Comparison of ENCODE assay signal across 12 mouse cellular contexts in genomic region chr5:106447951-106448797, GRCm38 (mm10). TPM values are rescaled to one million over a fixed set of nuclear protein-coding genes. Genes with fewer than 3 reads are reported as not detected.
DNase-seq lines count a peak whose midpoint lies in the region; ATAC-seq and TF ChIP-seq lines count a peak whose summit lies in the region.
"Had no signal": no experiment of that assay in that cellular context is flagged by ENCODE, and none has a peak within 500 bp of the region (broad histone marks: within the 10 kb centered on the region; RNA-seq: fewer than 3 reads in every experiment).

No protein-coding gene starts in this region.

- H3K9ac ChIP-seq in forebrain, embryonic 13.5 days = peak overlapping the region; percentile 18; the same call in 1 of the 2 replicates
- no peak overlapping the region for H3K9ac ChIP-seq in midbrain, embryonic 15.5 days
- H3K9ac ChIP-seq in lung, postnatal 0 days (replicated peaks; ENCODE audit: low read depth) = no peak overlapping the region

- WGBS in forebrain, embryonic 13.5 days = 2% methylated on average over 50 of the region's 50 CpGs
- WGBS in midbrain, embryonic 15.5 days = 5% methylated on average over 50 of the region's 50 CpGs
- WGBS in lung, postnatal 0 days = 5% methylated on average over 50 of the region's 50 CpGs

- peak overlapping the region; percentile 35 for H3K4me2 ChIP-seq in forebrain, embryonic 13.5 days
- peak overlapping the region; percentile 35 for H3K4me2 ChIP-seq in midbrain, embryonic 15.5 days
- no peak overlapping the region for H3K4me2 ChIP-seq in lung, postnatal 0 days (replicated peaks; ENCODE audit: low read depth, low read length)

- no peak for TF ChIP-seq CTCF in brain, embryonic 14.5 days (IDR thresholded peaks at IDR 0.05; ENCODE audit: borderline replicate concordance, extremely low read depth, insufficient read depth, insufficient read length)
- no peak for TF ChIP-seq CTCF in lung, postnatal 0 days (IDR thresholded peaks at IDR 0.05)

- no peak overlapping the region for H3K27ac ChIP-seq in forebrain, embryonic 13.5 days
- 0 out of 2 replicates have a peak overlapping the region, but pooled peaks have one; percentile 1 for H3K27ac ChIP-seq in midbrain, embryonic 15.5 days
- no peak overlapping the region for H3K27ac ChIP-seq in lung, postnatal 0 days (ENCODE audit: low read length)

- TF ChIP-seq EP300 in lung, postnatal 0 days (IDR thresholded peaks at IDR 0.05) = no peak

- no peak for TF ChIP-seq POLR2A in brain, embryonic 14.5 days (IDR thresholded peaks at IDR 0.05; ENCODE audit: borderline replicate concordance, extremely low read depth, insufficient read depth, insufficient read length, poor library complexity, severe bottlenecking)

- peaks cover 90% of the 10 kb centered on the region for H3K27me3 ChIP-seq in forebrain, embryonic 13.5 days
- peaks cover 61% of the 10 kb centered on the region for H3K27me3 ChIP-seq in midbrain, embryonic 15.5 days (replicated peaks)
- H3K27me3 ChIP-seq in lung, postnatal 0 days (replicated peaks; ENCODE audit: insufficient read depth, low read length) = peaks cover 49% of the 10 kb centered on the region

- peak; percentile 46 for DNase-seq in ES-CJ7 (ENCODE audit: low read depth, low spot score)
- peak; percentile 44 for DNase-seq in brain, embryonic 14.5 days (ENCODE audit: low read depth)
- DNase-seq in gastrocnemius, postnatal 4 days (ENCODE audit: low spot score in 2 of 2) = no peak
- no peak for DNase-seq in left cerebral cortex, postnatal 36 days (ENCODE audit: low spot score in 2 of 2)
- no peak for DNase-seq in lung, postnatal 0 days (ENCODE audit: low spot score)
- DNase-seq: adrenal gland, postnatal 36 days had no signal

- intact Hi-C loops in left cerebral cortex, postnatal 36 days (cut with DNase I) = loop anchor here (5.0 to 10.0 kb wide), 2 partner anchors 106 to 443 kb away; no protein-coding TSS in a partner anchor

- no peaks in the 10 kb centered on the region for H3K9me3 ChIP-seq in forebrain, embryonic 13.5 days (replicated peaks)
- H3K9me3 ChIP-seq in midbrain, embryonic 15.5 days = no peaks in the 10 kb centered on the region
- no peaks in the 10 kb centered on the region for H3K9me3 ChIP-seq in lung, postnatal 0 days (ENCODE audit: low read length)

- peak overlapping the region; percentile 10; the same call in 1 of the 2 replicates for H3K4me3 ChIP-seq in forebrain, embryonic 13.5 days
- H3K4me3 ChIP-seq in midbrain, embryonic 15.5 days = peak overlapping the region; percentile 1; the same call in 1 of the 2 replicates
- no peak overlapping the region for H3K4me3 ChIP-seq in lung, postnatal 0 days (ENCODE audit: low read depth, low read length)

- H3K36me3 ChIP-seq in forebrain, embryonic 13.5 days (ENCODE audit: poor library complexity, severe bottlenecking) = no peaks in the 10 kb centered on the region
- no peaks in the 10 kb centered on the region for H3K36me3 ChIP-seq in midbrain, embryonic 15.5 days (replicated peaks)
- no peaks in the 10 kb centered on the region for H3K36me3 ChIP-seq in lung, postnatal 0 days (ENCODE audit: insufficient read depth, low read length)

- H3K4me1 ChIP-seq in forebrain, embryonic 13.5 days = peaks cover 19% of the 10 kb centered on the region
- peaks cover 27% of the 10 kb centered on the region for H3K4me1 ChIP-seq in midbrain, embryonic 15.5 days
- no peaks in the 10 kb centered on the region for H3K4me1 ChIP-seq in lung, postnatal 0 days (ENCODE audit: insufficient read depth, low read depth, low read length)

- ATAC-seq in forebrain, embryonic 13.5 days = no peak
- ATAC-seq in midbrain, embryonic 15.5 days (replicated peaks) = no peak
- ATAC-seq in lung, postnatal 0 days = no peak

RNA-seq across cellular contexts. Expression of gene Barhl2, which starts 9.8 kb away (rescaled TPM):
- polyA plus RNA-seq in brain, embryonic 14.5 days (2012; rRNA removed) = 18.0 and 26.0 TPM in 2 replicates
- polyA plus RNA-seq in forebrain, embryonic 13.5 days (2015; fragmentation: Nextera tagmentation; extraction: Ambion mirVana) = 1.8 and 5.5 TPM in 2 replicates
- 7.8 and 8.5 TPM in 2 replicates for polyA plus RNA-seq in midbrain, embryonic 15.5 days (2015; fragmentation: Nextera tagmentation; extraction: Ambion mirVana)
- not detected for total RNA-seq in gastrocnemius, postnatal 4 days (2021)
- 1 to 10 TPM in 1 of 2 experiments, under 1 TPM in 1; 0.62 to 1.2 TPM for total RNA-seq in left cerebral cortex, postnatal 36 days (2021)
- polyA plus RNA-seq in lung, postnatal 0 days (2015; fragmentation: Nextera tagmentation; extraction: Ambion mirVana) = not detected in 2 replicates
- total RNA-seq: adrenal gland, postnatal 36 days; gastrocnemius, adult 8-10 months; hematopoietic stem cell, adult 5-6 weeks; liver, adult 2 months had no signal
- polyA plus RNA-seq: embryonic facial prominence, embryonic 14.5 days; liver, adult 2 months had no signal

Comparison
In these comparisons a context has a peak if more than half of its experiments do, and no peak if none do; other contexts are left out.
1. DNase-seq: peak in ES-CJ7 (single experiment) and brain, embryonic 14.5 days (single experiment); none in gastrocnemius, postnatal 4 days (0 of 2), left cerebral cortex, postnatal 36 days (0 of 2) and lung, postnatal 0 days (single experiment).